Mouse (Mus musculus) brown adipose tissue, adult 24 weeks (tissue): Measurements from ENCODE around the gene Dnah2. TPM values are rescaled to one million over a fixed set of nuclear protein-coding genes. Genes with fewer than 3 reads are reported as not detected.
A peak's percentile ranks its signal among the peaks of the same experiment; 100 is the strongest.

Experiments used
- H3K27ac ChIP-seq: fragments of 200-500 bp; replicated peaks from 2 replicates; pipeline ENCODE4 v1.5.1; 2012; ENCODE audit warnings: low read depth, mild to moderate bottlenecking, low read length
- H3K4me1 ChIP-seq: fragments of 200-500 bp; 2 replicates; pipeline ENCODE4 v1.6.1; 2012; ENCODE audit warnings: low read length, mixed read lengths; ENCODE audit not compliant: control insufficient read depth, insufficient read depth, insufficient read length
- H3K4me3 ChIP-seq: fragments of 200-500 bp; 2 replicates; pipeline ENCODE4 v1.5.1; 2012; ENCODE audit warnings: low read depth, mild to moderate bottlenecking, low read length, moderate library complexity; ENCODE audit not compliant: insufficient read depth
- polyA plus RNA-seq: library from polyadenylated mRNA; stranded (reverse); fragments of >200 nt; gene quantifications from 2 replicates; pipeline ENCODE4 v1.2.4, GENCODE M21; 2012; ENCODE audit not compliant: missing spikeins, insufficient read depth, insufficient read length

Gene Dnah2
- polyA plus RNA-seq, 1 experiment: not detected

GRCm38 (mm10) chr11:69409378-69410044, 139.4 kb downstream of the Dnah2 start:
- H3K4me3 ChIP-seq: peak overlapping the region; percentile 98
- H3K27ac ChIP-seq: peak overlapping the region; percentile 99
- peaks cover 12% of the 10 kb centered on the region for H3K4me1 ChIP-seq

GRCm38 (mm10) chr11:69408541-69409377, 140.2 kb downstream of the Dnah2 start:
- Histone ChIP-seq H3K4me1 (peaks cover 7% of the 10 kb centered on the region), H3K27ac (peak overlapping the region; percentile 93), H3K4me3 (peak overlapping the region; percentile 98)

- Histone ChIP-seq H3K27ac (no peak overlapping the region), H3K4me1 (0 out of 2 replicates have a peak, but pooled peaks cover 2% of the 10 kb centered on the region), H3K4me3 (peak overlapping the region; percentile 98; the same call in 1 of the 2 replicates)
Observed at GRCm38 (mm10) chr11:69407724-69408004, 141.2 kb downstream of the Dnah2 start.

DNA sequence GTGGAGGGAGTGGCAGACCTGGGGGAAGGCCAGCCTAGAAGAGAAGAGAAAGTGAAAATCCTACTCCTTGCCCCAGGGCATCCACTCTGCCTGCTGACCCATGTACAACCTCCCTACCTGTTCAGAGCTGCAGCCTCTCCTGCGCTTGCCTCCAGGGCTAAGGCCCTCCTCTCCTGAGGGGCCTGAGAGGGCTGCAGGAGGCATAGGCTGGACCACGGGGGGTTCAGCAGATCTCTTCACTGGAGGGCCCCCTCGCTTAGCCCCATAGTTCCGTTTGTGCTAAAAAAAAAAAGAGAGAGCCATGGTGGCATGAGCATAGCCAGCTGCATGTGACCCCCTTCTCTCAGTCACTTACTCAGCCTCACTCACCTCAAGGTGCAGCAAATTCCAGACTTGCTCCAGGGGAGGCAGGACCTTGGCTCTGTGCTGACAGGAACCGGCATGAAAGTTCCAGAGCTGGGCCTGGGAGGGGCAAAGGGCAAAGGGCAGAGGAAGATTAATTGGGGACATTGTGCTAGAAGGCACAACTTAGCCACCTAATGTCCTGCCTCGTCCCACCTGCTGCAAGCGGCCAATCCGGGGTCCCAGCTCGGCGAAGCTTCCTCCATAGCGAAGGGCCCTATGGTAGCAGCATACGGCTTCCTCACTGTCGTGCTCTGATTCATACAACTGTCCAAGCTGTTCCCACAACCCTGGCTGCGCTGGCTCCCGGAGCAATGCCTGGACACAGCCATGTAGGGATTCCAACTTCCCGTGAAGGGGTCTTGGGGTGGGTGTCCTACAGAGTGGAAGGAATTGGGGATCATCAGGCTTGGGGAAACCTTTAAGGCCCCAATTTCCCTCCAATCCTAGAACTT, 141.8 kb downstream of the Dnah2 start:
- no peak overlapping the region for H3K27ac ChIP-seq
- 0 out of 2 replicates have a peak, but pooled peaks cover 2% of the 10 kb centered on the region for H3K4me1 ChIP-seq
- H3K4me3 ChIP-seq: no peak overlapping the region

- Histone ChIP-seq H3K27ac (no peak overlapping the region), H3K4me3 (no peak overlapping the region)
Observed at GRCm38 (mm10) chr11:69406282-69406681, 142.6 kb downstream of the Dnah2 start.

GRCm38 (mm10) chr11:69405397-69406200, 143.3 kb downstream of the Dnah2 start:
- Histone ChIP-seq H3K27ac (no peak overlapping the region), H3K4me3 (no peak overlapping the region), H3K4me1 (no peaks in the 10 kb centered on the region; the same call in 1 of the 2 replicates)

More at GRCm38 (mm10) chr11:69406282-69406681, 142.6 kb downstream of the Dnah2 start:
- H3K4me1 ChIP-seq: no peaks in the 10 kb centered on the region; the same call in 1 of the 2 replicates

DNA sequence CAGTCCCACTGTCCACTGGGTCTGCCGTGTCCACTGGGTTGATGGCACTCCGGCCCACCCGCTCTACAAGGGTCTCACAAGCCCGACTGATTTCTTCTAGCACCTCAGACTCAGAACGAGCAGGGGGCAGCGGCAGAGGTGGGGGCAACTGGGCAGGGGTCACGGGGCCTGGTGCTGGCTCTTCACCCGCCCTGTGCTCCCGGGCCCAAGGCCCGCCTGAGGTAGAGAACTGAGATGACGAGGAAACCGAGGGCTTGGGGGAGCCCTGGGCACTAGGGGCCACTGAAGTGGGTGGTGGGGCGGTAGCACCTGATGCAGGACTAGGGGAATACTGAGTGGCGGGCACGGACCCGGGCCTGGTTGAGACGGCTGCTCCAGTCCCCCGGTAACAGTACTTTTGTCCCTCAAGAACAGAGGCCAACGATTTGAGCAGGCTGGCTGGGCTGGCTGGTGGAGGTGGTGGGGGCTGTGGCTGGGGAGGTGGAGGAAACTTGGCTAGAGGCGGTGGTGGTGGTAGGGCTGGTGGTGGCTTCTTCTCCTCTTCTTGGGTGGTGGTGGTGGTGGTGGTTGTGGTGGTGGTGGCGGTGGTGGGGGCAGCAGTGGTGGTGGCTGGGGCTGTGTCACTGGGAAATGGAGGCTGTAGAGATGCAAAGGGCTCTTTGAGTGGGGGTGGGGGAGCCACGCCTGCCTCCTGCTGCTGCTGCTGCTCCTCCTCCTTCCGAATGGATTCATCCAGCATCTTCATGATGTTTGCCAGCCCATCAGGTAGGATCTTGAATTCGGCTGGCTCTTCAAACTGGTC, 144.1 kb downstream of the Dnah2 start:
- Histone ChIP-seq H3K4me1 (no peaks in the 10 kb centered on the region; the same call in 1 of the 2 replicates), H3K4me3 (no peak overlapping the region), H3K27ac (no peak overlapping the region)

- Histone ChIP-seq H3K4me1 (no peaks in the 10 kb centered on the region; the same call in 1 of the 2 replicates), H3K27ac (no peak overlapping the region), H3K4me3 (no peak overlapping the region)
Observed at GRCm38 (mm10) chr11:69403691-69404594, 145.0 kb downstream of the Dnah2 start.

DNA sequence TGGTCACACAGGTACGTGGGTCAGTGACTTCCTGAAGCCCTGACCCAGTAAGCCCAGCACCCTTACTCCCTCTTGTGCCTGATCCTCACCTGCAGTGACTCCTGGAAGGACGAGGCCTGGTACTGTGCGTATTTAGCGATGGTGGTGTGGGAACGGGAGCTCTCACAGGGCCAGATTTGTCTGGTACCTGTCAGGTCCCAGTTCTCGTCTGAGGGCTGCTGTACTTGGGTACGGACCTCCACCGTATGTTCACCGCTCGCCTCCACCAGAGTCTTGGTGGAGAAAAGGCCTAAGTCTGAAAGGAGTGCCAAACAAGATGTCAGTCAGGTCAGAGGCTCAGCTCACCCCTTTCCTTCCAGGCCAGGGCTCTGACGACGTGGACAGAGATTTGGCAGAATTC, 146.9 kb downstream of the Dnah2 start:
- Histone ChIP-seq H3K27ac (no peak overlapping the region), H3K4me1 (no peaks in the 10 kb centered on the region; the same call in 1 of the 2 replicates)

DNA sequence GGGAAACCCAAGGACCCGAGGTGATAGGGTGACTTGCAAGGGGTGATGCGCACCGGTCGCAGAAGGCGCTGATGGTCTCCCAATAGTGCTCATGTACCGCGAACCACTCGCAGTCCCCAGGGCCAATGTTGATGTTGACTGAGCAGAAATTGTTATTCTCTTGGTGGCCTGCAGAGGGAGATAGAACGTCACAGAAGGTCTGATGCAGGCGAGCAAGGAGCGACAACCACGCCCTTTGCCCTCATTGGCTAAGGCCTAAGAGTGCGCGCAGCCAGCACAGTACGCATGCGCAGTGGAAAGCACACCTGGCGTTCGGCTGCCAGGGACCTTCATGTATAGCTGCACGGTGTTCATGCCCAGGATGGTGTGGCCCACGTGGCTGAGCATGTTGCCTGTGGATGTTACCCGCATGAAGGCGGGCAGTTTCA, 147.7 kb downstream of the Dnah2 start:
- Histone ChIP-seq H3K4me3 (no peak overlapping the region), H3K27ac (no peak overlapping the region)

More for the DNA sequence above, 146.9 kb downstream of the Dnah2 start:
- H3K4me3 ChIP-seq: no peak overlapping the region

DNA sequence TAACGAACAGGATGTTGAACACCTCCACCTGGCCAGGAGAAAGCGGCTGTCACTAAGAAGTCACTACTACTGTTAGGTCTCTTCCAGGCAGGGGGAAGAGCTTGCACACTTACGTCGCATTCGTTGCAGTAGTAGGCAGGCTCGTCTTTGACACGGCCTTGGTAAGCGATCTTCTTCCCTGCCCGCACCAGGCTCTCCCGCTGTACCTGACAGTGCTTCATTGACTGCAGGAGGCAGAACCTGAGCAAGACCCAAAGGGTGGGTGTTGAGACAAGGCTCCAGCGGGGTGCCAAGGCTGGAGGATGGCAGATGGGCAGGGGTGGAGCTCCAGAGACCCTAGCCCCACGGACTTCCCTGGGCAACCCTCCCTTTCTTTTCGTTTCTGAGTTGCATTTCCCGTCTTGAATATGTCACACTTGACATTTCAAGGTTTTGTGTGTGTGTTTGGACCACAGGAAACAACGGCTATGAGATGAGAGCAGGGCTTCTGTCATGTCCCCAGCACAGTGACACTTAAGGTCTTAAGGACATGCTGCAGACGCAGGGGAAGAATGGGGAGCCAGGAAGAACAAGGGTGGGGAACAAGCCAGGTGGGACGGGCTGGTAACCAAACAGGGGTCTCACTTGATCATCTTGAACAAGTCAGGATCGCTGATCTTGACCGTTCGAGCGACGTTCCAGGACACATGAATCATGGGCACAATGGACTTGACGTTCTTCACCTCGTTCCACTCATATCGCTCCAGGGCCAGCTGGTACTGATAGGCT, 148.6 kb downstream of the Dnah2 start:
- no peak overlapping the region for H3K27ac ChIP-seq
- peak overlapping the region; percentile 40 for H3K4me3 ChIP-seq
- no peaks in the 10 kb centered on the region; the same call in 1 of the 2 replicates for H3K4me1 ChIP-seq

More for the DNA sequence above, 147.7 kb downstream of the Dnah2 start:
- no peaks in the 10 kb centered on the region; the same call in 1 of the 2 replicates for H3K4me1 ChIP-seq
